Mouse (Mus musculus): ENCODE measurements at regions not wholly inside any gene's neighbourhood (a gene's known extent, or its start where the extent isn't known, plus 50 kb on each side); places are given as distances from the start of the nearest gene placed in this dataset.

DNA sequence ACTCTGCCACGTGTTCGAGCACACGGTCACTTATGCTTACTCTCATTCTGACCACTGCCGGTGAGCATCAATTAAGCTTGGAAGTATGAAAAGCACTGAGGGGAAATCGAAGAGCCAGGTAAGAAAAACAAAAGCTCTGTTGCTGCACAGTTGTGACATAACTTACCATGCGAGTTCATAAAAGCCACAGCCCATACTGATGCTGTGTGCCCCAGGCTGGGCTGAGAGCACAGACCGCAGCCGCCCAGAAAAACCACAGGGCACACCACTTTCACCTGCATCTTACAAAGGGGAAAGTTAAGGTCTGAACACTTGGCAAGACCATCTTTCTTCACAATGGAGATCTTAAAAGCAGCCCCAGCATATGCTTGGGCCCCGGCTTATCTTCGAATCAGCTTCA lies 338.2 kb upstream of the Nfe2l3 start:
- no peak for DNase-seq (ENCODE audit: low read depth, low spot score)

DNA sequence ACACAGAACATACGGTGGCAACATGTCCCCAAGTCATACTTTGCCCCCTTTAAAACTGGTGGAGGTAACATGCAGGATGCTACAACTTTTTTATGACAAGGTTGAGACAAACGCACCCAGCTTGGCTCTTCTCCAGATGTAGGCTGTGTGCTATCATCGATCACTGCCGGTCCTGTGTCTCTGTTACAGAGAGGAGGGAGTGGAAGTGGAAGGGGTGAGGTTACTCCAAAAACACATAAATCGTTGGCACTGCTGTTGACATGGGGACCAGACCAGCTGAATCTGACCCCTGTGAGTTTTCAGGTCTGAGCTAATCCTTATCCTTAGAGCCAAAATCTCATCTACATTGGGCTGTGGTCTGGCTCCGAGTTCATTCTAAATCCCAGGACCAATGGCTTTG lies 335.0 kb upstream of the Nfe2l3 start:
- no peak for DNase-seq (ENCODE audit: low read depth, low spot score)

GRCm38 (mm10) chr6:51100341-51100740 lies 332.1 kb upstream of the Nfe2l3 start:
- no peak for DNase-seq (ENCODE audit: low read depth, low spot score)

GRCm38 (mm10) chr6:51103236-51103635 lies 329.2 kb upstream of the Nfe2l3 start:
- no peak for DNase-seq (ENCODE audit: low read depth, low spot score)

GRCm38 (mm10) chr6:51104336-51104735 lies 328.1 kb upstream of the Nfe2l3 start:
- no peak for DNase-seq (ENCODE audit: low read depth, low spot score)

- no peak for DNase-seq (ENCODE audit: low read depth, low spot score)
Measured at GRCm38 (mm10) chr6:51108336-51108956, 324.0 kb upstream of the Nfe2l3 start.

DNA sequence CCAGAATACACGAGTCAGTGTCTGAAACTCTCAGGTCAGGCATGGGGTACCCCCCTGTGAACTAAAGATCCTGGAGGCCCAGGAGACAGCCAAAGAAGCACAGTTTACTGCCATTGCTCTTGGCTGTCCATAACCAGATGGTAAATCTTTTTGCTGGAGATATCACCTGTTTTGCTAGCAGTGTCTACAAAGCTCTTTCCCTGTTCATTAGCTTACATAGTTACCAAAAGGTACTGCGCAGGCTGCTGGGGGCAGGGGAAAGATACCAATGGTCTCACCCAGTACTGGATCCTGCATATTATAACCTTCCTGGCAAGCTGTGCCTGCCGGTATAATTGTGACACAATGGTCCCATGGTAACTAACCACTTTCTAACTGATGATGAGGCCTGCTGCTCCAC lies 321.9 kb upstream of the Nfe2l3 start:
- DNase-seq (ENCODE audit: low read depth, low spot score), result no peak

GRCm38 (mm10) chr6:51114604-51115333 lies 317.7 kb upstream of the Nfe2l3 start:
- DNase-seq (ENCODE audit: low read depth, low spot score), result no peak

DNA sequence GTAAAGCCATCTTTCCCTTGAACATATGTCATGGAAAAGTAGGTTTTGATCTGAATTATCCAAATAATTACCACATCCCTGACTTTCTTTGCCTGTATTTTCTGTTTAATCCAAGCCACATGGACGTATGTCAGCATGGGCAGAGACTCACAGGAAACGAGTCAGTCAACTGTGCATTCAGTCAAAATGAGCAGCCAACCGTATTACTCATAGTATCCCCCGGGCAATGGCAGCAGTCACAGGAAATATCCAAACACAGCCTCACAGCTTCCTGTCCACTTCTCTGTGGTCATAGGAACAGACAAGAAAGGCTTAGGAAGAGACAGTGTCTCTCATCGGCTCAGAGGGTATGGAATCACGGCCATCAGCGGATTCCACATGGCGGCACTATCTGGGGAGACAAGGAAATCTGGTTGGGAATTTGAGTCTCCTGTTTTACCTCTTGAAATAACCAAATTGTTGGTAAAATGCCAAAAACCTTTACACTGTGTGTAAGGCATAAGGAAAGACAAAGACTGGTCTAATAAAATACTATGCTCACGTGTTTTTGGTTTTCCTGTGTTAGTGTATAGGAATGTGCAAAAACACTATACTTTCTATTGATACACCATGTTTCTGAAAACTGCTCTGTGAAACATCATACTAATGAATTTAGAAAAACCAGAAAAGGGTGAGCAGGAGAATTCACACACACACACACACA lies 313.5 kb upstream of the Nfe2l3 start:
- DNase-seq (ENCODE audit: low read depth, low spot score), result peak; percentile 13

DNA sequence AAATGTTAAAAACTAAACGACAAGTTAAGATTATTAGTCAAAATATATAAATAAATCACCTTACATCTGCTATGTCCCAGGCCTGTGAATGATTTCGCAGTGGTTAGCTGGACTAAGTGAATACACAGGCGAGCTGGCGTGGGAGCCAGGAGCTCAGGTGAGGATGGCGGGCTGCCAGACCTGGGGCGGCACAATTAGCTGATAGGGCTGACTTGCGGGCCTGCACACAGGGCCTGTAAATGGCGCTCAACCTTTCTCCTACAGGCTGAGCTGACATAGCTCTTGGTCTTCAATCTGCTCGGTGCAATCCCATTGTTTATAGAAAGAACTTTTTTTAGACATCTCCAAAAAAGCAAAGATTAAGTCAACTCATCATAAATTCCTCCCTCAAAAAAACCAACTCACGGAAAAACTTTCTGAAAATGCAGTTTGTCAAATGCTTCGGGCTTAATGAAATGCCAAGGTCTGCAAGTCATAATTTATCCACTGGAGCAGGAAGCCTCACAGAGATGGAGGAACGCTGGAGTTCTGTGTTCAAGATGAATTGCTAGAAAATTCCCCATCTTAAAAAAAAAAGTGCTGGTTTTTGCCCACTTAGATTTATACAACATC lies 312.7 kb upstream of the Nfe2l3 start:
- no peak for DNase-seq (ENCODE audit: low read depth, low spot score)

- no peak for DNase-seq (ENCODE audit: low read depth, low spot score)
Measured at GRCm38 (mm10) chr6:51122941-51123340, 309.5 kb upstream of the Nfe2l3 start.

GRCm38 (mm10) chr6:51127851-51128250 lies 304.6 kb upstream of the Nfe2l3 start:
- no peak for DNase-seq (ENCODE audit: low read depth, low spot score)

- no peak for DNase-seq (ENCODE audit: low read depth, low spot score)
Measured at GRCm38 (mm10) chr6:51129096-51129495, 303.4 kb upstream of the Nfe2l3 start.

DNA sequence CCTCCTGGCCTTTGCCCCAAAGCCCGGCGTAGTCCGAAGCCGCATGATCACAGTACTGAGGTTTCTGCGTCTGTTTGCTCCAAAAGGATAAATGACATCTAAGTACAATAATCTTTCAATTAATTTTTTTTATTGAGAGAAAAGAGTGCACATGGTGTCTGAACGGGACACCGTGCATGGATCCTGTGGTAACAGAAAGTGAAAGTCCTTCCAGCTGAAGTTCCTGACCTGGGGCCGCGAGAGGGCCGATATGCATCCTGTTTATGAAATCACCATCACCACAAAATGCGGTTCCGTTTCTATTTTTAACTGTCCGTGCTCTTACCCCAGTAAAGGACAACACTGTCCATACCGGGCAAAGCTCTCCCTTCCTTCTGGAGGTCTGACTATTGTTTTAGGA lies 302.9 kb upstream of the Nfe2l3 start:
- no peak for DNase-seq (ENCODE audit: low read depth, low spot score)

GRCm38 (mm10) chr6:51144762-51145161 lies 287.7 kb upstream of the Nfe2l3 start:
- DNase-seq (ENCODE audit: low read depth, low spot score), result no peak

- DNase-seq (ENCODE audit: low read depth, low spot score), result no peak
Measured at GRCm38 (mm10) chr6:51145863-51146262, 286.6 kb upstream of the Nfe2l3 start.

- no peak for DNase-seq (ENCODE audit: low read depth, low spot score)
Measured at GRCm38 (mm10) chr6:51148821-51149220, 283.6 kb upstream of the Nfe2l3 start.

GRCm38 (mm10) chr6:51150066-51150465 lies 282.4 kb upstream of the Nfe2l3 start:
- no peak for DNase-seq (ENCODE audit: low read depth, low spot score)

- DNase-seq (ENCODE audit: low read depth, low spot score), result no peak
Measured at GRCm38 (mm10) chr6:51150486-51150885, 282.0 kb upstream of the Nfe2l3 start.

- DNase-seq (ENCODE audit: low read depth, low spot score), result no peak
Measured at GRCm38 (mm10) chr6:51150916-51151315, 281.6 kb upstream of the Nfe2l3 start.

- DNase-seq (ENCODE audit: low read depth, low spot score), result no peak
Measured at GRCm38 (mm10) chr6:51156836-51157370, 275.6 kb upstream of the Nfe2l3 start.

DNA sequence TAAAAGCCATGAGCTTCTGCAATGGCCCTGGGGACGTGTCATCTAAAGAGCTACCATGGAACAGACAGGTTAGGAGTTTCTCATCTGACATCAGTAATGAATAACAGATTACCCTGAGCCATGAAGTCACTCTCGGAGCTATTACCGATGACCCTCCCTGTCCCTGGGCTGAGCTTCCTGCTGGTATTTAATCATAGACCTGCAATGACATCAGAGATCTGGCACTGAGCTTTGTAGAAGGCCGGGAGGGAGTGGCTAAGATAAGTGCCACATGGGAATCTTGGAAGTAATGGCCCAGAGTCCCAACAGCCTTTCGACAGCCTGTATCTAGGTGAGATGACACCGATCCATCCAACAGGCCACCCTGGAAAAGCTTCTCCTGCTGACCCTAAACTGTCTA lies 271.3 kb upstream of the Nfe2l3 start:
- no peak for DNase-seq (ENCODE audit: low read depth, low spot score)
